Mouse (Mus musculus): Measurements from ENCODE around the gene Fpr3. TPM values are rescaled to one million over a fixed set of nuclear protein-coding genes. Genes with fewer than 3 reads are reported as not detected.

Fpr3 gene
- polyA plus RNA-seq, 1 experiment from 2014 or later = not detected

- Histone ChIP-seq H3K4me1 (replicated peaks) (no peaks in the 10 kb centered on the region), H3K9me3 (no peaks in the 10 kb centered on the region), H3K4me2 (no peak overlapping the region), H3K9ac (no peak overlapping the region), H3K36me3 (no peaks in the 10 kb centered on the region), H3K27me3 (no peaks in the 10 kb centered on the region), H3K4me3 (no peak overlapping the region), H3K27ac (replicated peaks) (no peak overlapping the region)
- ATAC-seq (ENCODE audit: low FRiP score, low read depth) = no peak
- 68% methylated on average over 1 of the region's 1 CpGs for WGBS
These were observed 31.0 kb upstream of the Fpr3 start for GRCm38 (mm10) chr17:17856612-17857011.

- no peak for ATAC-seq (ENCODE audit: low FRiP score, low read depth)
- H3K27me3 ChIP-seq = no peaks in the 10 kb centered on the region
- H3K4me2 ChIP-seq = no peak overlapping the region
- H3K9ac ChIP-seq = no peak overlapping the region
- H3K4me3 ChIP-seq = no peak overlapping the region
- H3K9me3 ChIP-seq = no peaks in the 10 kb centered on the region
- peaks cover 4% of the 10 kb centered on the region; the same call in 1 of the 2 replicates for H3K36me3 ChIP-seq
- H3K27ac ChIP-seq (replicated peaks) = no peak overlapping the region
- WGBS = 93% methylated on average over 1 of the region's 1 CpGs
- no peaks in the 10 kb centered on the region for H3K4me1 ChIP-seq (replicated peaks)
These were observed 30.2 kb upstream of the Fpr3 start for GRCm38 (mm10) chr17:17857446-17857845.

GRCm38 (mm10) chr17:17860110-17860509, 27.5 kb upstream of the Fpr3 start:
- Histone ChIP-seq H3K27me3 (no peaks in the 10 kb centered on the region), H3K36me3 (peaks cover 6% of the 10 kb centered on the region; the same call in 1 of the 2 replicates), H3K9me3 (no peaks in the 10 kb centered on the region), H3K27ac (replicated peaks) (no peak overlapping the region), H3K9ac (no peak overlapping the region), H3K4me3 (no peak overlapping the region), H3K4me2 (no peak overlapping the region), H3K4me1 (replicated peaks) (no peaks in the 10 kb centered on the region)
- 89% methylated on average over 3 of the region's 3 CpGs for WGBS
- ATAC-seq (ENCODE audit: low FRiP score, low read depth) = no peak

- ATAC-seq (ENCODE audit: low FRiP score, low read depth) = no peak
- Histone ChIP-seq H3K4me2 (no peak overlapping the region), H3K4me1 (replicated peaks) (no peaks in the 10 kb centered on the region), H3K4me3 (no peak overlapping the region), H3K9ac (no peak overlapping the region), H3K27ac (replicated peaks) (no peak overlapping the region), H3K36me3 (peaks cover 6% of the 10 kb centered on the region; the same call in 1 of the 2 replicates), H3K9me3 (no peaks in the 10 kb centered on the region), H3K27me3 (no peaks in the 10 kb centered on the region)
- WGBS = 70% methylated on average over 1 of the region's 1 CpGs
These were observed 25.3 kb upstream of the Fpr3 start for GRCm38 (mm10) chr17:17862360-17862759.

- Histone ChIP-seq H3K27me3 (no peaks in the 10 kb centered on the region), H3K9ac (no peak overlapping the region), H3K9me3 (no peaks in the 10 kb centered on the region), H3K36me3 (peaks cover 6% of the 10 kb centered on the region; the same call in 1 of the 2 replicates), H3K27ac (replicated peaks) (no peak overlapping the region), H3K4me1 (replicated peaks) (no peaks in the 10 kb centered on the region), H3K4me2 (no peak overlapping the region), H3K4me3 (no peak overlapping the region)
- WGBS = 67% methylated on average over 2 of the region's 2 CpGs
- ATAC-seq (ENCODE audit: low FRiP score, low read depth) = no peak
These were observed 22.5 kb upstream of the Fpr3 start for GRCm38 (mm10) chr17:17865168-17865567.

- 85% methylated on average over 11 of the region's 11 CpGs for WGBS
- no peak for ATAC-seq (ENCODE audit: low FRiP score, low read depth)
- Histone ChIP-seq H3K4me1 (replicated peaks) (no peaks in the 10 kb centered on the region), H3K4me3 (no peak overlapping the region), H3K9ac (no peak overlapping the region), H3K27me3 (no peaks in the 10 kb centered on the region), H3K4me2 (no peak overlapping the region), H3K9me3 (no peaks in the 10 kb centered on the region), H3K36me3 (peaks cover 6% of the 10 kb centered on the region; the same call in 1 of the 2 replicates), H3K27ac (replicated peaks) (no peak overlapping the region)
These were observed 20.7 kb upstream of the Fpr3 start for GRCm38 (mm10) chr17:17866801-17867469.

- H3K9ac ChIP-seq = no peak overlapping the region
- H3K27ac ChIP-seq (replicated peaks) = no peak overlapping the region
- no peaks in the 10 kb centered on the region for H3K27me3 ChIP-seq
- H3K4me3 ChIP-seq = no peak overlapping the region
- H3K4me1 ChIP-seq (replicated peaks) = no peaks in the 10 kb centered on the region
- no peak for ATAC-seq (ENCODE audit: low FRiP score, low read depth)
- 0 out of 2 replicates have a peak, but pooled peaks cover 4% of the 10 kb centered on the region for H3K9me3 ChIP-seq
- WGBS = 88% methylated on average over 2 of the region's 2 CpGs
- no peaks in the 10 kb centered on the region for H3K36me3 ChIP-seq
- no peak overlapping the region for H3K4me2 ChIP-seq
These were observed 16.6 kb upstream of the Fpr3 start for GRCm38 (mm10) chr17:17870892-17871550.

- Histone ChIP-seq H3K9me3 (0 out of 2 replicates have a peak, but pooled peaks cover 4% of the 10 kb centered on the region), H3K4me1 (replicated peaks) (no peaks in the 10 kb centered on the region), H3K36me3 (no peaks in the 10 kb centered on the region), H3K4me3 (no peak overlapping the region), H3K4me2 (no peak overlapping the region), H3K27me3 (no peaks in the 10 kb centered on the region), H3K9ac (no peak overlapping the region), H3K27ac (replicated peaks) (no peak overlapping the region)
- ATAC-seq (ENCODE audit: low FRiP score, low read depth) = no peak
- WGBS = 92% methylated on average over 2 of the region's 2 CpGs
These were observed 16.0 kb upstream of the Fpr3 start for GRCm38 (mm10) chr17:17871697-17872096.

- WGBS = 83% methylated on average over 1 of the region's 1 CpGs
- H3K27me3 ChIP-seq = no peaks in the 10 kb centered on the region
- no peak overlapping the region for H3K27ac ChIP-seq (replicated peaks)
- no peak overlapping the region for H3K4me3 ChIP-seq
- ATAC-seq (ENCODE audit: low FRiP score, low read depth) = no peak
- no peak overlapping the region for H3K9ac ChIP-seq
- H3K4me2 ChIP-seq = no peak overlapping the region
- no peaks in the 10 kb centered on the region for H3K36me3 ChIP-seq
- no peaks in the 10 kb centered on the region for H3K9me3 ChIP-seq
- H3K4me1 ChIP-seq (replicated peaks) = no peaks in the 10 kb centered on the region
These were observed 8.3 kb upstream of the Fpr3 start for GRCm38 (mm10) chr17:17879347-17879746.

- Histone ChIP-seq H3K9me3 (no peaks in the 10 kb centered on the region), H3K9ac (no peak overlapping the region), H3K4me2 (no peak overlapping the region), H3K36me3 (no peaks in the 10 kb centered on the region), H3K4me3 (no peak overlapping the region), H3K27ac (replicated peaks) (no peak overlapping the region), H3K27me3 (no peaks in the 10 kb centered on the region), H3K4me1 (replicated peaks) (no peaks in the 10 kb centered on the region)
- no peak for ATAC-seq (ENCODE audit: low FRiP score, low read depth)
- 85% methylated on average over 3 of the region's 3 CpGs for WGBS
These were observed 5.0 kb upstream of the Fpr3 start for GRCm38 (mm10) chr17:17882672-17883071.

- no peaks in the 10 kb centered on the region for H3K4me1 ChIP-seq (replicated peaks)
- 66% methylated on average over 1 of the region's 1 CpGs for WGBS
- no peak for ATAC-seq (ENCODE audit: low FRiP score, low read depth)
These were observed 3.8 kb upstream of the Fpr3 start, which contains the start of gene Fpr1 for GRCm38 (mm10) chr17:17883840-17884239. Fpr1 (minus strand) TSS chr17:17883940.

GRCm38 (mm10) chr17:17889732-17890425, 2.2 kb downstream of the Fpr3 start:
- H3K4me2 ChIP-seq = no peak overlapping the region
- H3K4me3 ChIP-seq = no peak overlapping the region
- H3K36me3 ChIP-seq = no peaks in the 10 kb centered on the region
- H3K9ac ChIP-seq = no peak overlapping the region
- H3K27ac ChIP-seq (replicated peaks) = no peak overlapping the region
- WGBS = 90% methylated on average over 2 of the region's 2 CpGs
- no peak for ATAC-seq (ENCODE audit: low FRiP score, low read depth)
- H3K27me3 ChIP-seq = no peaks in the 10 kb centered on the region
- H3K9me3 ChIP-seq = no peaks in the 10 kb centered on the region
- no peaks in the 10 kb centered on the region for H3K4me1 ChIP-seq (replicated peaks)

More at GRCm38 (mm10) chr17:17883840-17884239, 3.8 kb upstream of the Fpr3 start, which contains the start of gene Fpr1:
- Histone ChIP-seq H3K4me2 (no peak within 1 kb of the TSS), H3K27me3 (no peaks in the 10 kb centered on the region), H3K4me3 (no peak within 1 kb of the TSS), H3K36me3 (no peaks in the 10 kb centered on the region), H3K9ac (no peak within 1 kb of the TSS), H3K27ac (replicated peaks) (no peak within 1 kb of the TSS), H3K9me3 (no peaks in the 10 kb centered on the region)

Data from hindbrain, embryonic 15.5 days (tissue).